Mouse (Mus musculus) bone marrow, adult 2 months (tissue): ENCODE measurements around the gene Bcas3. TPM values are rescaled to one million over a fixed set of nuclear protein-coding genes. Genes with fewer than 3 reads are reported as not detected.
A peak's percentile ranks its signal among the peaks of the same experiment; 100 is the strongest.

Source experiments
- H3K27ac ChIP-seq: fragments of 200-500 bp; 2 replicates; pipeline ENCODE4 v1.5.1; 2012; ENCODE audit warnings: low read depth, mild to moderate bottlenecking, control low read depth, inconsistent platforms, low read length; ENCODE audit not compliant: control insufficient read depth, poor library complexity, insufficient read depth
- H3K4me1 ChIP-seq: fragments of 200-500 bp; 2 replicates; pipeline ENCODE4 v1.6.1; 2011; ENCODE audit warnings: low read length; ENCODE audit not compliant: control insufficient read depth, insufficient read depth
- H3K4me3 ChIP-seq: fragments of 200-500 bp; replicated peaks from 2 replicates; pipeline ENCODE3; 2011; ENCODE audit warnings: mild to moderate bottlenecking, low read depth, low read length, control low read depth; ENCODE audit not compliant: control insufficient read depth
- CTCF ChIP-seq: fragments of 200-500 bp; IDR thresholded peaks from 2 replicates; pipeline ENCODE4 v1.5.1; 2011; ENCODE audit warnings: low read length, control low read depth; ENCODE audit not compliant: control insufficient read depth, insufficient read depth
- POLR2A ChIP-seq: fragments of 200-500 bp; IDR thresholded peaks from 2 replicates; pipeline ENCODE4 v1.6.1; 2011; ENCODE audit warnings: low read depth, mild to moderate bottlenecking, control low read depth, low read length, borderline replicate concordance; ENCODE audit not compliant: control insufficient read depth
- WGBS: fragments of 180-500 bp; shearing (Covaris S2); methylation state at CpG from one replicate; pipeline ENCODE4 v1.1.7; 2018; 5-methylcytosine and 5-hydroxymethylcytosine counted together
- polyA plus RNA-seq: library from polyadenylated mRNA; stranded (reverse); fragments of >200 nt; gene quantifications from 2 replicates; pipeline ENCODE4 v1.2.4, GENCODE M21; 2011; ENCODE audit warnings: low replicate concordance; ENCODE audit not compliant: missing spikeins, insufficient read depth, insufficient read length

Bcas3 gene
- polyA plus RNA-seq, 1 experiment: 19.5 TPM

- WGBS: 78% methylated on average over 16 of the region's 16 CpGs
- Histone ChIP-seq H3K27ac (no peak overlapping the region), H3K4me3 (no peak overlapping the region), H3K4me1 (no peaks in the 10 kb centered on the region; the same call in 1 of the 2 replicates)
- TF ChIP-seq POLR2A (no peak), CTCF (no peak)
Measured at GRCm38 (mm10) chr11:85695614-85696263, 342.8 kb downstream of the Bcas3 start.

GRCm38 (mm10) chr11:85696491-85697398 is 343.8 kb downstream of the Bcas3 start:
- Histone ChIP-seq H3K4me1 (no peaks in the 10 kb centered on the region; the same call in 1 of the 2 replicates), H3K27ac (no peak overlapping the region), H3K4me3 (no peak overlapping the region)
- WGBS: 87% methylated on average over 14 of the region's 14 CpGs
- no peak for TF ChIP-seq CTCF
- no peak for TF ChIP-seq POLR2A

- Histone ChIP-seq H3K4me1 (no peaks in the 10 kb centered on the region; the same call in 1 of the 2 replicates), H3K27ac (no peak overlapping the region), H3K4me3 (no peak overlapping the region)
- 41% methylated on average over 4 of the region's 4 CpGs for WGBS
- TF ChIP-seq CTCF (no peak), POLR2A (no peak)
Measured at GRCm38 (mm10) chr11:85697468-85697867, 344.5 kb downstream of the Bcas3 start.

GRCm38 (mm10) chr11:85698242-85698641 is 345.3 kb downstream of the Bcas3 start:
- Histone ChIP-seq H3K27ac (no peak overlapping the region), H3K4me3 (no peak overlapping the region), H3K4me1 (no peaks in the 10 kb centered on the region; the same call in 1 of the 2 replicates)
- WGBS: 76% methylated on average over 11 of the region's 11 CpGs
- TF ChIP-seq POLR2A: no peak

- no peak for TF ChIP-seq CTCF
- Histone ChIP-seq H3K4me1 (no peaks in the 10 kb centered on the region; the same call in 1 of the 2 replicates), H3K4me3 (no peak overlapping the region), H3K27ac (no peak overlapping the region)
- WGBS: 74% methylated on average over 4 of the region's 4 CpGs
Measured at GRCm38 (mm10) chr11:85704062-85704748, 351.2 kb downstream of the Bcas3 start.

- TF ChIP-seq CTCF (peak; percentile 45; the same call in 1 of the 2 replicates), POLR2A (no peak)
- Histone ChIP-seq H3K4me1 (no peaks in the 10 kb centered on the region; the same call in 1 of the 2 replicates), H3K4me3 (no peak overlapping the region), H3K27ac (no peak overlapping the region)
- WGBS: 29% methylated on average over 1 of the region's 1 CpGs
Measured at GRCm38 (mm10) chr11:85706630-85707029, 353.7 kb downstream of the Bcas3 start.

GRCm38 (mm10) chr11:85707496-85707895 is 354.5 kb downstream of the Bcas3 start:
- H3K4me3 ChIP-seq: no peak overlapping the region
- no peak overlapping the region for H3K27ac ChIP-seq
- 71% methylated on average over 1 of the region's 1 CpGs for WGBS
- H3K4me1 ChIP-seq: peaks cover under 1% of the 10 kb centered on the region; the same call in 1 of the 2 replicates
- TF ChIP-seq CTCF: no peak

GRCm38 (mm10) chr11:85709147-85709546 is 356.2 kb downstream of the Bcas3 start:
- 74% methylated on average over 6 of the region's 6 CpGs for WGBS
- Histone ChIP-seq H3K4me1 (peaks cover 4% of the 10 kb centered on the region; the same call in 1 of the 2 replicates), H3K27ac (no peak overlapping the region), H3K4me3 (no peak overlapping the region)
- TF ChIP-seq POLR2A: no peak
- TF ChIP-seq CTCF: no peak
